Mouse (Mus musculus): Measurements from ENCODE around the gene Lrsam1. TPM values are rescaled to one million over a fixed set of nuclear protein-coding genes. Genes with fewer than 3 reads are reported as not detected.

Gene Lrsam1
- polyA plus RNA-seq, 1 experiment from 2014 or later, result 12.2 TPM

DNA sequence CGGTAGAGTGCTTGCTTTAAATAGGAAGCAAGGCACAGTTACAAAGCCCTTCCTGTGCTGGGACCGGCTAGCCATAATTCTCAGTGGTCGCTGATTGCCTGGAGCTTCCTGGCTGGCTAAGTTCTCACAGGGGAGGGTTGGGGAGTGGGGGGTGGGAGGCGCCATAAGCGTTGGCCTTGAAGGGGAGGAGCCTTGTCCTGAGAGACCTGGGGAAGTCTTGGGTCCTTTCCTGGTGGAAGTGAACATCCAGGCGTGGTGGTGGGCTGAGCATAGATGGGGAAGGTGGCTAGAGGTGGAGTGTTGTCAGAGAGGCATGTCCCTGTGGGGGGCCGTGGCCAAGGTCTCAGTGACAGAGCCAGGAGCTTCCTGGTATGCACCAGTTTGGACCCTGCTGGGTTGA, 76.7 kb downstream of the Lrsam1 start:
- 11% methylated on average over 7 of the region's 7 CpGs for WGBS
- Histone ChIP-seq H3K27me3 (no peaks in the 10 kb centered on the region), H3K9ac (no peak overlapping the region), H3K4me1 (peaks cover 83% of the 10 kb centered on the region), H3K27ac (peak overlapping the region; percentile 87), H3K4me2 (peak overlapping the region; percentile 36; the same call in 1 of the 2 replicates), H3K4me3 (replicated peaks) (no peak overlapping the region), H3K9me3 (replicated peaks) (no peaks in the 10 kb centered on the region), H3K36me3 (no peaks in the 10 kb centered on the region; the same call in 1 of the 2 replicates)
- peak; percentile 27; the same call in 1 of the 2 replicates for ATAC-seq (replicated peaks; ENCODE audit: low FRiP score)

DNA sequence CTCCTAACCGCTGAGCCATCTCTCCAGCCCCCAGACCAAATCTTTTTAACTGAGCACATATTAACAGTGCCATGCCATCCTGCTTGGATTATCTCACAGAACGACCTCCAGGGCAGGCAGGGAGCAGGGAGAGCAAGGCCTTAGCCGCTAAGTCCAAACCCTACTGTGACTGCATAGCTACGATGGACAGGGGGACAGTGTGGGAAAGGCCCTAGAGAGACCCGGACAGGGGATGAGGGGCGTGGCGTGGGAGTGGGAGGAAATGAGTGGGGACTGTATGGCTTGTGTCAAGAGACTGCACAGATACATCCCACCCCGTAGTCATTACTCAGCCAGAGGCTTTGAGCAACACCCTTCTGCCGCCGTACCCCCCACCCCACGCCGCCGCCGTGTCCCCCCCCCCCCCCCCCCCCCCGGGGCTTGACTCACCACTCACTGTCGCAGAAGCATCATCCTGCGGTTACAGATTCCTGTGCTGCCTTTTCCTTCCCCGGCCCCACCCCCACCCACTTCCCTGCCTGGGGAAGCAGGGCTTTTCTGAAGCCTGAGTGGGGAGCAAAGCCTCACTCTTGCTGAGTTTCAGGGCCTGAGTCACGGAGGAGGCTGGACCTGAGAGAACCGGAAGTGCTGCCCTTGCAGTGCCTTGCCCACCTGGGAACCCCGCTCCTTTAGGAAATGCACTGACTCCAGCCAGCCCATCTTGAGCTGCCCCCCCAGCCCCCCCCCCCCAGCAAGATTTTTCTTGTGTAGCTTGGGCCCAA, 79.0 kb downstream of the Lrsam1 start:
- 30% methylated on average over 14 of the region's 21 CpGs for WGBS
- H3K27me3 ChIP-seq, result no peaks in the 10 kb centered on the region
- 0 out of 2 replicates have a peak overlapping the region, but pooled peaks have one; percentile 14 for H3K9ac ChIP-seq
- no peaks in the 10 kb centered on the region for H3K36me3 ChIP-seq
- no peaks in the 10 kb centered on the region for H3K9me3 ChIP-seq (replicated peaks)
- peaks cover 83% of the 10 kb centered on the region for H3K4me1 ChIP-seq
- ATAC-seq (replicated peaks; ENCODE audit: low FRiP score), result 0 out of 2 replicates have a peak, but pooled peaks have one; percentile 10
- peak overlapping the region; percentile 87 for H3K27ac ChIP-seq
- H3K4me2 ChIP-seq, result peak overlapping the region; percentile 39
- H3K4me3 ChIP-seq (replicated peaks), result no peak overlapping the region

DNA sequence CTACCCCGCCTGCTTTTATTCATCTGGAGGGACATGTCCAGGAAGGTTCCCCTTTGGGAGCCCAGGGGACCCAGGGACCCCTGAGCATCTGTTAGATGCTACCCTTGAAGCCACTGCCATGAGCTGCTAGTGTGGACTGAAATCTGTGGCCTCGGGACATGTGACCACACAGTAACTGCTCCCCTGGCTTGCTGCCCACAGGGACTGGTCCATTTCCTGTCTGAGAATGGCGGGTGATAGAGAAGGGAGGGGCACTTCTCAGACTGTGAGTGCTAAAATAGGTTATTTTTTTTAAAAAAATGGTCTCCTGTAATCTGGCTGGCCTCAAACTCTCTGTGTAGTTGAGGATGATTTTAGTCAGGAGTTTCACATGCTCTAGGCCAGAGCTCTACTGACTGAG, 79.7 kb downstream of the Lrsam1 start:
- Histone ChIP-seq H3K9ac (0 out of 2 replicates have a peak overlapping the region, but pooled peaks have one; percentile 33), H3K27ac (peak overlapping the region; percentile 87), H3K4me1 (peaks cover 87% of the 10 kb centered on the region), H3K27me3 (no peaks in the 10 kb centered on the region), H3K4me2 (peak overlapping the region; percentile 39), H3K9me3 (replicated peaks) (no peaks in the 10 kb centered on the region), H3K36me3 (no peaks in the 10 kb centered on the region), H3K4me3 (replicated peaks) (no peak overlapping the region)
- ATAC-seq (replicated peaks; ENCODE audit: low FRiP score), result 0 out of 2 replicates have a peak, but pooled peaks have one; percentile 16
- 25% methylated on average over 3 of the region's 3 CpGs for WGBS

DNA sequence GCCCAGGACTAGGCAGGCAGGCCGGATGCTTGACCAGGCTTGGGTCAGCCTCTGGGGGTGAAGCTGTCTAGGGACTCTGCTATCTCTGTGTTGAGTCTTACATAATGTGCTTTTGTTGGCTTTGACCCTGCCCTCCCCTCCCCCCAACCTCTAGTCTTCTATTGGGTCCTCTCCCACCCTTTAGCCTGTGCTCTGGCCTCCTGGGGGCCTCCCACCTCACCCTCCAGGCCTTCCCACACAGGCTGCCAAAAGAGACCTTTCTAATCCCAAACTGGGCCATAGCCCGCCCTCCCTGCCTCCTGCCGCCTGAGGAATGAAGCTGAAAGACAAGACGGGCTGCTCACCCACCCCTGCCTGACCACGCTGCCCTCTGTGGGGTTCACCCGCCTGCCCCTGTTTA, 80.4 kb downstream of the Lrsam1 start:
- H3K27ac ChIP-seq, result peak overlapping the region; percentile 87
- ATAC-seq (replicated peaks; ENCODE audit: low FRiP score), result no peak; the same call in 1 of the 2 replicates
- no peaks in the 10 kb centered on the region for H3K9me3 ChIP-seq (replicated peaks)
- peak overlapping the region; percentile 39 for H3K4me2 ChIP-seq
- H3K9ac ChIP-seq, result peak overlapping the region; percentile 33; the same call in 1 of the 2 replicates
- H3K27me3 ChIP-seq, result no peaks in the 10 kb centered on the region
- no peak overlapping the region for H3K4me3 ChIP-seq (replicated peaks)
- no peaks in the 10 kb centered on the region for H3K36me3 ChIP-seq
- peaks cover 89% of the 10 kb centered on the region for H3K4me1 ChIP-seq
- 25% methylated on average over 6 of the region's 6 CpGs for WGBS

DNA sequence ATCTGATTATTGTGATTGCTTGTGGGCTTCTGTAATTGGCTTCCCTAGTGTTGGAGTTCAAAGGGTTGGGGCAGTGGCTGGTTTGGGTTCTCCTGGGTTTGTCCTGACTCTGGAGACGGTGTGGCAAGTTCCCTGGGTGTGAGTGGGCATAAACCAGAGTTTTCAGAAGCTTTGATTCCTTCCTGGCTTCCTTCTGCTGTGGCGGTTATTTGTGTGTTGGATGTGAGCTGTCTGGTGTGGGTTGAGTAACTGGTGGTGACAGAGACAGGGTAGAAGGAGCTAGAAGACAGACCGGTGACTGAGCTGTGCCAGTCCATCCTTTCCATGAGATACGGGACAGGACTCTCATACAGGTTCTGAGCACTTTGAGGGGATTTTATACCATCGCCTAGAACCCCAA, 81.8 kb downstream of the Lrsam1 start:
- WGBS, result 86% methylated on average over 5 of the region's 5 CpGs
- no peaks in the 10 kb centered on the region for H3K36me3 ChIP-seq
- H3K4me2 ChIP-seq, result no peak overlapping the region
- H3K4me1 ChIP-seq, result peaks cover 90% of the 10 kb centered on the region
- H3K9me3 ChIP-seq (replicated peaks), result no peaks in the 10 kb centered on the region
- no peak overlapping the region for H3K9ac ChIP-seq
- H3K27ac ChIP-seq, result peak overlapping the region; percentile 87; the same call in 1 of the 2 replicates
- H3K4me3 ChIP-seq (replicated peaks), result no peak overlapping the region
- ATAC-seq (replicated peaks; ENCODE audit: low FRiP score), result no peak
- H3K27me3 ChIP-seq, result no peaks in the 10 kb centered on the region

DNA sequence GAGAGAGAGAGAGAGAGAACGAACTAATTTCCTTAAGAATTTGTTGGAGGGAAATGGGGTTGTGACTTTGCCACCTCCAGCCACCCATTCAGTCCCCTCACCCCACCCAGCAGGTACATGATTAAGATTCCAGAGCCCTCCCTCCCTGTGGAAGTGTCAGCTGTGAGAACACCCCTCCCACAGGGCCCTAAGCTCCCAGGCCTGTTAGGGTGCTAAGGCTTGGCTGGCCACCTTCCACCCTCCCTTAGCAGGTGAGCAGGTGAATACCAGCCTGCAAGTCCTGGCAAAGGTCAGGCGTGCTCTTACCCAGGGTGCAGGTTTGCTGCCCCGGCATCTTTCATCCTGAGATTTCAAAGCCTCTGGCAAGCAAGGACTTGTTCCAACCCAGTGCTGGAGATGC, 83.0 kb downstream of the Lrsam1 start:
- no peaks in the 10 kb centered on the region for H3K36me3 ChIP-seq
- peak overlapping the region; percentile 83 for H3K4me3 ChIP-seq (replicated peaks)
- 66% methylated on average over 3 of the region's 3 CpGs for WGBS
- no peaks in the 10 kb centered on the region for H3K27me3 ChIP-seq
- peak overlapping the region; percentile 72 for H3K4me2 ChIP-seq
- ATAC-seq (replicated peaks; ENCODE audit: low FRiP score), result no peak
- H3K4me1 ChIP-seq, result peaks cover 89% of the 10 kb centered on the region
- H3K27ac ChIP-seq, result peak overlapping the region; percentile 94; the same call in 1 of the 2 replicates
- no peak overlapping the region for H3K9ac ChIP-seq
- no peaks in the 10 kb centered on the region for H3K9me3 ChIP-seq (replicated peaks)

DNA sequence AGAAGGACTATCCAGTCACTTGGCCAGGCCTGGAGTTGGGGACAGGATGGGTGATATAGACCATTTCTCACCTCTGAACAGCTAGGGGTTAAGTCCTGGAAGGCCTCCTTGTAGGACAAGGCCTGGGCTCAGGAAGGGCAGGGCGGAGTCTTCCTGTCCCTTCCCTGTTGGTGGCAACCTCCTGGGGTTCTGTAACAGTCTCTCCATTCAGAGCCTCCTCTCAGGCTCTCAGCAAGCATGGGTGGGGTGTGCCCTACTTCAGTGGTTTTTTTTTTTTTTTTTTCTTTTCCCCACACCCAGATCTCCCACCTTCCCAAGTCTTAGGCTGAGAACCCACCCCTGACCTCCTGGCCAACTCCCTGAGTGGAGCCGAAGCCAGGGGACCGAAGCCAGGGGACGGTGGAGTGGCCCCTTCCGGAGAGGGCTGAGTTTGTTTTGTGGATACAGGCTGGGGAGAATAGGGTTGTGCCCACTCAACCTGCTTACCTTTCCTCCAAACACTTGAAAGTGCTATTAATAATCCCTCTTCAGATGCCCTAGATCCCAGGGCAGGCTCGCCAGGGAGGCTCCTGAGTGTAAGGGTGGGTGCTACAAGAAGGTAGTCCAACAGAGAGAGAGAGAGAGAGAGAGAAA, 83.5 kb downstream of the Lrsam1 start:
- peak overlapping the region; percentile 94; the same call in 1 of the 2 replicates for H3K27ac ChIP-seq
- peak overlapping the region; percentile 91 for H3K9ac ChIP-seq
- H3K36me3 ChIP-seq, result no peaks in the 10 kb centered on the region
- 53% methylated on average over 6 of the region's 6 CpGs for WGBS
- H3K9me3 ChIP-seq (replicated peaks), result no peaks in the 10 kb centered on the region
- ATAC-seq (replicated peaks; ENCODE audit: low FRiP score), result no peak
- H3K27me3 ChIP-seq, result no peaks in the 10 kb centered on the region
- H3K4me2 ChIP-seq, result peak overlapping the region; percentile 72
- peak overlapping the region; percentile 83 for H3K4me3 ChIP-seq (replicated peaks)
- H3K4me1 ChIP-seq, result peaks cover 84% of the 10 kb centered on the region

DNA sequence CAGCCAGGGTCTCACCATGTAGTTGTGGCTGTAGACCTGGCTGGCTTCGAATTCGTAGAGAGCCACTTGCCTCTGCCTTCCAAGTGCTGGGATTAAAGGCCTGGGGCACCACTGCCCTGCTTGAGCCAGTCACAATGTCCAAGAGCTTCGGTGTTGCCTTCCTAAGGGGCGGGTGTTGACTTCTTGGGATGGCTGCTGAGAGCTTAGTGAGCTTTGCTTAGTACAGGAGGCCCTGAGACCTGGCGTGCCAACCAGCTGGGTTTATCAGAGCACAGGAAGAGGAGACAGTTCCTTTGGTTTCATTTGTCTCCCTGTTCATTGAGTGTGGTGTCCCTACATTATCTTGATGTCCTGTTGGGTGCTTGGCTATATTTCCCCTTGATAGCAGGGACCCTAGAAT, 84.1 kb downstream of the Lrsam1 start:
- Histone ChIP-seq H3K4me2 (peak overlapping the region; percentile 72), H3K9me3 (replicated peaks) (no peaks in the 10 kb centered on the region), H3K9ac (peak overlapping the region; percentile 91), H3K36me3 (no peaks in the 10 kb centered on the region), H3K27ac (peak overlapping the region; percentile 94), H3K27me3 (no peaks in the 10 kb centered on the region), H3K4me1 (peaks cover 78% of the 10 kb centered on the region), H3K4me3 (replicated peaks) (peak overlapping the region; percentile 83)
- 37% methylated on average over 5 of the region's 5 CpGs for WGBS
- ATAC-seq (replicated peaks; ENCODE audit: low FRiP score), result no peak

DNA sequence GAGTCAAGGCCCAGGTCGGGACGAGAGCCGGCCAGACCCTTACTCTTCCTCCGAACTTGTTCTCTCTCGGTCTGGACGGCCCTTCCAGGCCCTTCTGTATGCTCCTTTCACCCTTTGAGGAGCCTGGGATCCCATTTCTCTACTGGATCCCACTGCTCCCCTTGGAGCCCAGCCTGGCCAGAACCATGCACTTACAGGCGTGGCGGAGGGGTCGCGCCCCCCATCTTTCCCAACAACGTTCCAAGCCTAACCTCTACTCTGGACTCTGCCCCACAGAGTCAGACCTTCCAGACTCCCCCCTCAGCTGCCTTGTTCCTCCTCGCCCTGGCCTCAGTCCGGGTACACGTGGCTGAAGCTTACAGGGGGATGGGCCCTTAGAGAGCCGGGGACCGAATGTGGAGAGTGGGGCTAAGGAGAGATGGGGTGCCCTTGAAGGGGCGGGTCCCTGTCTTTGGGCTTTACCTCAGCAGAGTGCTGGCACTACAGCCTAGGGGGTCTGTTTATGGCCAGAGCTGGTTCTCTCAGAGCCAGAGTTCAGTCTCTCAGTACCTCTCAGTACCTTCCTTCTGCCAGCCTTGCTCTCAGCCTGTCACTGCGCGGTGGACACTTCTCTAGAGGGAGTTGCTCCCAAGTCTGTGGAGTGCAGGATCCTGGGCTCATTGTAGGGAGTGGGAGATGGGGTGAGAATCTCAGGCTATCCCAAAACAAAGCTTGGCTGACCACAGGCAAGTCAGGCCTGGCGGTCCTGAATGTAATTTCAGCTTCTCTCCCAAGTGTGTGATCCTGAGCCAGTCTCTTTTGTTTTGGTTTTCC, 84.7 kb downstream of the Lrsam1 start:
- peak overlapping the region; percentile 72 for H3K4me2 ChIP-seq
- H3K4me1 ChIP-seq, result peaks cover 72% of the 10 kb centered on the region
- 1% methylated on average over 20 of the region's 20 CpGs for WGBS
- H3K27ac ChIP-seq, result peak overlapping the region; percentile 94
- H3K36me3 ChIP-seq, result no peaks in the 10 kb centered on the region
- peak; percentile 11; the same call in 1 of the 2 replicates for ATAC-seq (replicated peaks; ENCODE audit: low FRiP score)
- H3K27me3 ChIP-seq, result no peaks in the 10 kb centered on the region
- peak overlapping the region; percentile 91 for H3K9ac ChIP-seq
- peak overlapping the region; percentile 83 for H3K4me3 ChIP-seq (replicated peaks)
- H3K9me3 ChIP-seq (replicated peaks), result no peaks in the 10 kb centered on the region

DNA sequence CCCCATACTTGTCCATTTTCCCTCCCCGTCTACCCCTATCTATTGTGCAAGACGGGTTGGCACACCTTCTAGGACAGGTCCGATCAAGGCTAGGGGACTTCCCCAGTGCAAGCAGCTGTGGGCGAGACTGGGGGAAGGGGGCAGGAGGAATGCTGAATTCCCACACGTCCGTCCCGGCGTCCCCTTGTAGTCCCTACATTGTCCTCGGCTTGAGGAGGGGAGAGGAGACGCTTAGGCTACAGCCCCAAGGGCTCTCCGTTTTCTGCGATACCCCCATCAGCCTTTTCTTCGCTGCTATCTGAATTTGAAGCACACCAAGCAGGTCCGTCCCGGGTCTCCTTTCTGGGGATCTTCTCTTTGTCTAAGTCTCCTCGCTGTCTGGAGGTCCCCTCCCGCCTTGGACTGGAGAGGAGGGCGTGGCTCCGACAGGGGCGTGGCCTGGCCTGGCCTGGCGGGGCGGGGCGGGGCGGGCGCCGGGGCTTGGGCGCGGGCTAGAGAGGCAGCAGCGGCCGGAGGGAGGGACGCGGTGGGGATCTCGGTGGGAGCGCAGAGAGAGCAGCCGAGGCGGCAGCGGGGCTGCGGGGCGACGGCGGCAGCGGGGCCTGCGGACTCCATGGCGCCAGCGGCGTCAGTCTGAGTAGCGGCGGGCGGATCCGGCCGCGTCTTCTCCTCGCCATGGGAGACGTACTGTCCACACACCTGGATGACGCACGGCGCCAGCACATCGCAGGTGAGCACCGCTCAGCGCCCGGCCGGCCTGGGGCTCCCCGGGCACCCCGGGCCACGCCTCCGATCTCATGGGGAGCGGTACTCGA, 85.5 kb downstream of the Lrsam1 start, which contains the start of gene Fam129b:
Fam129b (plus strand) TSS at position 440 of the 815 bp plus-strand sequence.
- peak within 1 kb of the TSS; percentile 94 for H3K27ac ChIP-seq
- under 1% methylated on average over 67 of the region's 68 CpGs for WGBS
- peak; percentile 89 for ATAC-seq (replicated peaks; ENCODE audit: low FRiP score)
- peak within 1 kb of the TSS; percentile 83 for H3K4me3 ChIP-seq (replicated peaks)
- H3K27me3 ChIP-seq, result no peaks in the 10 kb centered on the region
- peak within 1 kb of the TSS; percentile 72 for H3K4me2 ChIP-seq
- H3K9me3 ChIP-seq (replicated peaks), result no peaks in the 10 kb centered on the region
- H3K36me3 ChIP-seq, result no peaks in the 10 kb centered on the region
- H3K4me1 ChIP-seq, result peaks cover 64% of the 10 kb centered on the region
- peak within 1 kb of the TSS; percentile 91 for H3K9ac ChIP-seq

All from kidney, embryonic 15.5 days (tissue).